Mouse (Mus musculus) left cerebral cortex, postnatal 14 days (tissue): Measurements from ENCODE around the gene Gm49380. TPM values are rescaled to one million over a fixed set of nuclear protein-coding genes. Genes with fewer than 3 reads are reported as not detected.
A peak's percentile ranks its signal among the peaks of the same experiment; 100 is the strongest.

Source experiments
- DNase-seq, 2 experiments: peaks; one replicate each; pipeline ENCODE4 v3.0.0; 2021 to 2022; ENCODE audit warnings: low spot score in 2 of 2, mixed read lengths in 1 of 2
- intact Hi-C: fragments of 180-260 bp; cut with DNase I; formaldehyde crosslinking; loops from one replicate; pipeline ENCODE4 v1.15.1; 2025
- total RNA-seq, 2 experiments: library from RNA; stranded (reverse); gene quantifications; 2 replicates each; pipeline ENCODE4 v1.2.3; 2021

Gm49380 gene
- total RNA-seq, 2 experiments from 2014 or later: 0.25 to 0.37 TPM

- intact Hi-C loops: no loop called here
- DNase-seq: no peak
Measured at GRCm38 (mm10) chr9:44101490-44101889, 11.8 kb downstream of the Gm49380 start, which contains the start of gene Mfrp. Gene Mfrp, plus strand, starts transcription at chr9:44101729.

- DNase-seq: peak; percentile 59 to 71
Measured at GRCm38 (mm10) chr9:44096536-44096935, 16.8 kb downstream of the Gm49380 start.

DNA sequence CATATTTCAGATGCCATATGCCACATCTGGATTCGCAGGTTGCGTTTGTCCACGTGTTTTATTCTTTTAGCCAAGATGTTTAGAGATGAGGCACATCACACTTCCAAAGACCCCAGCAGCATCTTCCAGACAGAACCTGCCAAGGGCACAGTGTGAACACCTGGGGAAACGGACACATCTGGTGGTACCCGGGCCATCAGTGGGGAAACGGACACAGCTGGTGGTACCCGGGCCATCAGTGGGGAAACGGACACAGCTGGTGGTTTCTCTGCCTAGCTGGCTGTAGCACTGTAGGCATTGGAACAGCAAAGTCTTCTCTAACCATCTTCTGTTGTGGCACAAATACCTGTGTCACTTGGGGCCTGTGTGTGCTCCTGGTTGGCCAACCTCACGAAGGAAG is 17.5 kb downstream of the Gm49380 start:
- DNase-seq: no peak
- intact Hi-C loops: no loop called here

More at GRCm38 (mm10) chr9:44096536-44096935, 16.8 kb downstream of the Gm49380 start:
- intact Hi-C loops: no loop called here

DNA sequence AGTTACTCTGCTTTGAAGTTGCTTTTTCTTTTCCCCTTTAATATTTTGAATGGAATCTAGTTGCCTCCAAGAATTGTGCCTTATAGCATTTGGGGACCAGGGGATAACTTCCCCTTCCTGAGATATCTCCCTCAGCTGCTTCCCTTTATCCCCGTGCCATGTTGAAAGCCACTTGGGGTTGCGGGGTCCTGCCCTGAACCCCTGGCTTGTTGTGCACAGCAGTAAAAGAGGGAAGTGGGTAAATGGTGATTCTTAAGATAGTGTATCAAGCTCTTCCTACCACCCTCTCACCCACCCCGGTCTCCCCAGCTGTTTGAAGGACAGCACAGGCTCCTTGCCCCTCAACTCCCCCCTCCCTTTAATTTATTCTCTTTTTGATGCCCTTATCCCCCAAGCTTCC is 18.6 kb downstream of the Gm49380 start:
- DNase-seq: no peak
- intact Hi-C loops: no loop called here

GRCm38 (mm10) chr9:44093612-44094503 is 19.4 kb downstream of the Gm49380 start:
- intact Hi-C loops: no loop called here
- DNase-seq: peak; percentile 80 to 83

DNA sequence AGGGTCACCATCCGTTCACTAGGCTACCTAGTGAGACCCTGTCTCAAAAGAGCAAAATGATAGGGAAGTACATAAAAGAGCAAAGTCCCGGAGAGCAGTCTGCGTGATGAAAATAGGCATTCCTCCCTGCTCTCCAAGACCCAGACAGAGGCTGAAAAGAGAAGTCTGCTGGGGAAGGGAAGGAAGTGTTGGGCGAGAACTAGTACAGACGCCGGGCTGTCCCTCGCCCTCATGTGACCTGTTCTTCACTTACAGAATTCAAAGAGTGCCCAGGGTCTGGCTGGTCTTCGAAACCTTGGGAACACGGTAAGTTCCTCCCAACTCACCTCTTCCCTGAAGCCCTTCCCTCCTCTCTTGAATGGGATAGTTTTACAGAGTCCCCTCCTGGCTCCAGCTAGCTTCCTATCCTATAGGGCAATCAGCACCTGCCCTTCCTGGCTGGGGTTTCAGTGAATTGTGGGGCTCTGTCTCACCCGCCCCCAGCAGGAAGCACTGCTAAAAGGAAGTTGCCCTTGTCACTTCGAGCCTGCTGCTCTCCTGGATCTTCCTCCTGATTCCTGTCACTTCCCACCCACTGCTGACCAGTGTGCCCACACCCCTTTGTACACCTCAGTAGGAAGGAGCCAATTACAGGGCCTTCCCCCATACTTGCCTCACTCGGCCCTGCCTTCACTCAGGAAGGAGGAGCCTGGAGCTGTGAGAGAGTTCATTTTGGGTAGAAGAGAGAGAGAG is 24.3 kb downstream of the Gm49380 start:
- no peak for DNase-seq
- intact Hi-C loops: no loop called here

DNA sequence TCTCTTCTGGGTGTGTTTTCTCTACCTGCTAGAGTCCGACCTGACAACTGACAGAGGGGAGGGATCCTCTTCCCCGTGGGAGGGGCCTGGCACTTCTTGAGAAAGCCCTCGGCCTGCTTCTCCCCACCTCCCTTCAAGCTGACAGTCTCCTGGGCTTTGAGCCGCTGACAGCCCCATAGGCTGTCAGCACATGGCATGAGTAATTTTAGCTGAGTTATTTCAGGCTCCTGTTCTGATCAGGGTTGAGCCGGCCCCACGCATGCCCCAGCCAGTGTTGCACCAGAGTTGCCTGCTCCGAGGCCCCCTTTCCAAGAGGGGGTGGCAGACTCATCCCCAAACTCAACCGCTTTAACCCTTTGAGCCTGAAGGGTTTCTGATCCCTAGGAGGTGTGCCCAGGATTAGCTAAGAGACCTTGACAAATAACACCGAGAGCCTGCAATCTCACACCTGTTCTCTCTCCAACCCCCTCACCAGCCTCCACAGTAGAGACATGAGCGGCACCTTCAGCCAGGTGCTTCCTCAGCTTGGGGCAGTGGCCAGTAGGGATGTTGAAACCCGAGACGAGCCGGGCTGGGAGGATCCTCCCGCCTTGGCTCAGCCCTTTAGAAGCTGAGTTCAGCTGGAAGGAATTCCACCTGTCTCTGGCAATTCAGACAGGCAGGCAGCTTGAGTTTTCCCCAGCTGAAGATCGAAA is 25.4 kb downstream of the Gm49380 start:
- intact Hi-C loops: no loop called here
- DNase-seq: peak; percentile 71 to 82

- intact Hi-C loops: no loop called here
- DNase-seq: no peak
Measured at GRCm38 (mm10) chr9:44086960-44087359, 26.3 kb downstream of the Gm49380 start.

DNA sequence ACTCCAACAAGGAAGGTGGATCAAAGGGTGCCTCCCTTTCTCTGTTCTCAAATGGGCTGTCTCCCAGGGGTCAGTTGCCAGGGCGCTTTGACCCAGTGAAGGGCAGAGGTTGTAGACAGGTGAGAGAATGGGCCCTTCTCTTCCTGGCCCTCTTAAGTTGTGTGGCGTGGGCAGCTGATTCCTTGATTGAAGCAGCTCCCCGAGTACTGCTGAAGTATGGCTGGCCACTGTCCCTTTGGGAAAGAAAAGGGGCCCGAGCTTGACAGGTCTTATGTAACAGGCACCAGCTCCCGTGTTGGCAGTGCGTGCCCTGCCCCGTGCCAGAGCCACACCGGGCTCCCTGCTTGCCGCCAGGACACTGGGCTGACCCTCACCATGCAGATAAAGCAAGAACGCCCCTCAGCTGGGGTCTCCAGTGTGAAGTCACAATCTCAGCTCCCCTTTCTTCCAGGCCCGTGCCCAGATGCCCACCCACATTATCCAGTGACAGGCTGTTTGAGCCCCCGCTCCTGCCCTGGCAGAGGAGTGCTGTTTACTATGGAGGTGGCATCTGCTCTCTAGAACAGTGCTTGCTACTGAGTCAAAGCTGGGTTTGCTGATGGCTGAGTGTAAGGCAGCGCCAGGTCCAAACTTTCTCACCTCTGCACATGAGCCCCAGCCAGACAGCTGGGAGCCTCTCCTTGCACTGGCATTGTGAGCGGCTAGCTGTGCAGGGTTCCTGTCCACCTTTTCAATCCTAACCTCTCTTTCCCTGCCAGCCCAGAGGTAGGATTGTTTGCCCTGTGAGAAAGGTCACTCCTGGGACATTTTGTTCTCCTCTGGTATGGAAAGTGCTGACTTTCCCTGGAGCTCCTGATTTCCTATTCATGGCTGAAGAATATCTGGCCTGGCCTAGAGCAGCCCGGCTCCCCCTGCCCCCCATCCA is 27.3 kb downstream of the Gm49380 start:
- intact Hi-C loops: no loop called here
- DNase-seq: peak; percentile 58 to 78

- no peak for DNase-seq
- intact Hi-C loops: no loop called here
Measured at GRCm38 (mm10) chr9:44085276-44085675, 28.0 kb downstream of the Gm49380 start.

GRCm38 (mm10) chr9:44084659-44085229 is 28.6 kb downstream of the Gm49380 start:
- DNase-seq: peak; percentile 81 to 90
- intact Hi-C loops: no loop called here

GRCm38 (mm10) chr9:44084236-44084635 is 29.1 kb downstream of the Gm49380 start:
- intact Hi-C loops: no loop called here
- DNase-seq: no peak

- peak; percentile 76 to 92 for DNase-seq
- intact Hi-C loops: no loop called here
Measured at GRCm38 (mm10) chr9:44083392-44084121, 29.7 kb downstream of the Gm49380 start.

GRCm38 (mm10) chr9:44082266-44082665 is 31.0 kb downstream of the Gm49380 start:
- DNase-seq: no peak
- intact Hi-C loops: no loop called here

- no peak for DNase-seq
- intact Hi-C loops: no loop called here
Measured at GRCm38 (mm10) chr9:44081581-44081980, 31.7 kb downstream of the Gm49380 start.

GRCm38 (mm10) chr9:44080953-44081352 is 32.3 kb downstream of the Gm49380 start:
- peak in 1 of 2 experiments; percentile 55 for DNase-seq
- intact Hi-C loops: no loop called here

- intact Hi-C loops: no loop called here
- DNase-seq: no peak
Measured at GRCm38 (mm10) chr9:44079997-44080780, 33.1 kb downstream of the Gm49380 start.
